Comparison of ENCODE assay signal across 8 mouse cellular contexts in genomic region chr9:65671431-65671931, GRCm38 (mm10). TPM values are rescaled to one million over a fixed set of nuclear protein-coding genes. Genes with fewer than 3 reads are reported as not detected.
DNase-seq lines count a peak whose midpoint lies in the region; ATAC-seq and TF ChIP-seq lines count a peak whose summit lies in the region.

No protein-coding gene starts in this region.

- H3K27ac ChIP-seq in heart, postnatal 0 days (ENCODE audit: low read depth): peak overlapping the region; percentile 78
- no peak overlapping the region for H3K27ac ChIP-seq in liver, embryonic 13.5 days
- H3K27ac ChIP-seq in midbrain, embryonic 11.5 days (ENCODE audit: low read depth, low read length): no peak overlapping the region
- H3K27ac ChIP-seq in neural tube, embryonic 15.5 days (replicated peaks): no peak overlapping the region

- no peak overlapping the region; the same call in 1 of the 2 replicates for H3K9ac ChIP-seq in heart, postnatal 0 days (replicated peaks; ENCODE audit: low read depth, low read length)
- no peak overlapping the region for H3K9ac ChIP-seq in liver, embryonic 13.5 days
- H3K9ac ChIP-seq in midbrain, embryonic 11.5 days (ENCODE audit: low read length): no peak overlapping the region
- H3K9ac ChIP-seq in neural tube, embryonic 15.5 days (replicated peaks): no peak overlapping the region

- TF ChIP-seq CTCF in heart, postnatal 0 days (IDR thresholded peaks at IDR 0.05; ENCODE audit: low read depth): no peak

- H3K4me2 ChIP-seq in heart, postnatal 0 days (ENCODE audit: low read depth, low read length): no peak overlapping the region
- H3K4me2 ChIP-seq in liver, embryonic 13.5 days: no peak overlapping the region
- H3K4me2 ChIP-seq in midbrain, embryonic 11.5 days: no peak overlapping the region
- H3K4me2 ChIP-seq in neural tube, embryonic 15.5 days: no peak overlapping the region

- H3K27me3 ChIP-seq in heart, postnatal 0 days (ENCODE audit: control insufficient read depth, insufficient read depth, low read length): no peaks in the 10 kb centered on the region
- H3K27me3 ChIP-seq in liver, embryonic 13.5 days: no peaks in the 10 kb centered on the region
- H3K27me3 ChIP-seq in midbrain, embryonic 11.5 days (ENCODE audit: control insufficient read depth, insufficient read depth, low read length): no peaks in the 10 kb centered on the region
- no peaks in the 10 kb centered on the region for H3K27me3 ChIP-seq in neural tube, embryonic 15.5 days (replicated peaks)

- no peaks in the 10 kb centered on the region for H3K9me3 ChIP-seq in heart, postnatal 0 days (replicated peaks; ENCODE audit: control insufficient read depth, low read length)
- H3K9me3 ChIP-seq in liver, embryonic 13.5 days (replicated peaks): no peaks in the 10 kb centered on the region
- H3K9me3 ChIP-seq in midbrain, embryonic 11.5 days (ENCODE audit: control insufficient read depth, low read length): no peaks in the 10 kb centered on the region
- H3K9me3 ChIP-seq in neural tube, embryonic 15.5 days (replicated peaks): no peaks in the 10 kb centered on the region

- H3K36me3 ChIP-seq in heart, postnatal 0 days (replicated peaks; ENCODE audit: control insufficient read depth, insufficient read depth, low read length): no peaks in the 10 kb centered on the region
- no peaks in the 10 kb centered on the region for H3K36me3 ChIP-seq in liver, embryonic 13.5 days
- H3K36me3 ChIP-seq in midbrain, embryonic 11.5 days (ENCODE audit: control insufficient read depth, insufficient read depth, low read length): no peaks in the 10 kb centered on the region
- no peaks in the 10 kb centered on the region for H3K36me3 ChIP-seq in neural tube, embryonic 15.5 days

- peaks cover 7% of the 10 kb centered on the region for H3K4me1 ChIP-seq in heart, postnatal 0 days (ENCODE audit: control insufficient read depth, insufficient read depth)
- peaks cover 18% of the 10 kb centered on the region for H3K4me1 ChIP-seq in liver, embryonic 13.5 days (replicated peaks)
- no peaks in the 10 kb centered on the region for H3K4me1 ChIP-seq in midbrain, embryonic 11.5 days (ENCODE audit: control insufficient read depth, insufficient read depth, low read length)
- H3K4me1 ChIP-seq in neural tube, embryonic 15.5 days: peaks cover 7% of the 10 kb centered on the region

- H3K4me3 ChIP-seq in heart, postnatal 0 days (ENCODE audit: low read depth, low read length): no peak overlapping the region
- H3K4me3 ChIP-seq in liver, embryonic 13.5 days (replicated peaks): no peak overlapping the region
- no peak overlapping the region for H3K4me3 ChIP-seq in midbrain, embryonic 11.5 days (ENCODE audit: low read depth, low read length)
- no peak overlapping the region for H3K4me3 ChIP-seq in neural tube, embryonic 15.5 days (replicated peaks)

- DNase-seq in 416B (ENCODE audit: low read depth): peak; percentile 69
- DNase-seq in adrenal gland, postnatal 25 days: peak; percentile 76
- DNase-seq in heart, postnatal 0 days (ENCODE audit: low spot score): peak; percentile 65
- no peak for DNase-seq in liver, embryonic 13.5 days
- DNase-seq in yolk sac, embryonic 10.5 days (ENCODE audit: low spot score): peak; percentile 53
- no peak for DNase-seq in midbrain, embryonic 11.5 days (ENCODE audit: low spot score, missing footprints)
- DNase-seq in left cerebral cortex, postnatal 14 days (ENCODE audit: low spot score in 2 of 2): no peak

- 33% methylated on average over 9 of the region's 9 CpGs for WGBS in heart, postnatal 0 days
- 39% methylated on average over 9 of the region's 9 CpGs for WGBS in liver, embryonic 13.5 days (ENCODE audit: insufficient replicate concordance)
- 63% methylated on average over 9 of the region's 9 CpGs for WGBS in midbrain, embryonic 11.5 days
- 66% methylated on average over 9 of the region's 9 CpGs for WGBS in neural tube, embryonic 15.5 days

- intact Hi-C loops in left cerebral cortex, postnatal 14 days (cut with DNase I): loop anchor here (10.0 kb wide), 1 partner anchor 433 kb away; no protein-coding TSS in a partner anchor

- 0 out of 2 replicates have a peak, but pooled peaks have one; percentile 24 for TF ChIP-seq EP300 in heart, postnatal 0 days (IDR thresholded peaks at IDR 0.05; ENCODE audit: low read depth)

- ATAC-seq in heart, postnatal 0 days (ENCODE audit: insufficient read depth, low read depth): peak; percentile 45
- peak; percentile 11; the same call in 1 of the 2 replicates for ATAC-seq in liver, embryonic 13.5 days (ENCODE audit: low read depth)
- no peak for ATAC-seq in midbrain, embryonic 11.5 days (ENCODE audit: low FRiP score)
- ATAC-seq in neural tube, embryonic 15.5 days (ENCODE audit: low FRiP score): no peak

RNA-seq across cellular contexts. Expression of gene Oaz2, which starts 3.7 kb away (rescaled TPM):
- total RNA-seq in adrenal gland, postnatal 25 days (2021): 90.9 and 131 TPM in 2 replicates
- total RNA-seq in heart, postnatal 0 days (2014; rRNA removed; ENCODE audit: low replicate concordance): 317 and 350 TPM in 2 replicates
- polyA plus RNA-seq in heart, postnatal 0 days (2015; fragmentation: Nextera tagmentation; extraction: Ambion mirVana): 293 TPM in 2 replicates
- 49.6 and 54.3 TPM in 2 replicates for polyA plus RNA-seq in liver, embryonic 13.5 days (2015; fragmentation: Nextera tagmentation; extraction: Ambion mirVana)
- polyA plus RNA-seq in midbrain, embryonic 11.5 days (2014; fragmentation: Nextera tagmentation; extraction: Ambion mirVana): 199 and 215 TPM in 2 replicates
- total RNA-seq in left cerebral cortex, postnatal 14 days (2021): 100 to 1,000 TPM; 240 to 243 TPM
- 383 and 395 TPM in 2 replicates for polyA plus RNA-seq in neural tube, embryonic 15.5 days (2015; fragmentation: Nextera tagmentation; extraction: Ambion mirVana)

RNA-seq across cellular contexts. Expression of gene Rbpms2, which starts 42.0 kb away (rescaled TPM):
- total RNA-seq in adrenal gland, postnatal 25 days (2021): 51.5 and 63.3 TPM in 2 replicates
- 94.5 and 121 TPM in 2 replicates for total RNA-seq in heart, postnatal 0 days (2014; rRNA removed; ENCODE audit: low replicate concordance)
- polyA plus RNA-seq in heart, postnatal 0 days (2015; fragmentation: Nextera tagmentation; extraction: Ambion mirVana): 108 and 117 TPM in 2 replicates
- 12.6 and 15.4 TPM in 2 replicates for polyA plus RNA-seq in liver, embryonic 13.5 days (2015; fragmentation: Nextera tagmentation; extraction: Ambion mirVana)
- 19.7 and 24.0 TPM in 2 replicates for polyA plus RNA-seq in midbrain, embryonic 11.5 days (2014; fragmentation: Nextera tagmentation; extraction: Ambion mirVana)
- 1 to 10 TPM; 1.8 to 2.3 TPM for total RNA-seq in left cerebral cortex, postnatal 14 days (2021)
- 3.1 and 4.9 TPM in 2 replicates for polyA plus RNA-seq in neural tube, embryonic 15.5 days (2015; fragmentation: Nextera tagmentation; extraction: Ambion mirVana)

Comparison
In these comparisons a context has a peak if more than half of its experiments do, and no peak if none do; other contexts are left out.
1. DNase-seq: peak in 416B (single experiment), adrenal gland, postnatal 25 days (single experiment), heart, postnatal 0 days (single experiment) and yolk sac, embryonic 10.5 days (single experiment); none in liver, embryonic 13.5 days (single experiment), midbrain, embryonic 11.5 days (single experiment) and left cerebral cortex, postnatal 14 days (0 of 2).
2. ATAC-seq: peak in heart, postnatal 0 days (single experiment) and liver, embryonic 13.5 days (single experiment); none in midbrain, embryonic 11.5 days (single experiment) and neural tube, embryonic 15.5 days (single experiment).